Mouse (Mus musculus) olfactory bulb, adult 2 months (tissue): ENCODE results near the gene H2afj.

Source experiments
- CTCF ChIP-seq: fragments of 200-500 bp; IDR thresholded peaks from 2 replicates; pipeline ENCODE4 v1.5.1; 2012; ENCODE audit warnings: low read depth, mild to moderate bottlenecking, low read length, moderate library complexity; ENCODE audit not compliant: insufficient read depth
- POLR2A ChIP-seq: fragments of 200-500 bp; IDR thresholded peaks from 2 replicates; pipeline ENCODE4 v1.6.1; 2012; ENCODE audit warnings: mild to moderate bottlenecking, low read depth, low read length, moderate library complexity; ENCODE audit not compliant: insufficient read depth

DNA sequence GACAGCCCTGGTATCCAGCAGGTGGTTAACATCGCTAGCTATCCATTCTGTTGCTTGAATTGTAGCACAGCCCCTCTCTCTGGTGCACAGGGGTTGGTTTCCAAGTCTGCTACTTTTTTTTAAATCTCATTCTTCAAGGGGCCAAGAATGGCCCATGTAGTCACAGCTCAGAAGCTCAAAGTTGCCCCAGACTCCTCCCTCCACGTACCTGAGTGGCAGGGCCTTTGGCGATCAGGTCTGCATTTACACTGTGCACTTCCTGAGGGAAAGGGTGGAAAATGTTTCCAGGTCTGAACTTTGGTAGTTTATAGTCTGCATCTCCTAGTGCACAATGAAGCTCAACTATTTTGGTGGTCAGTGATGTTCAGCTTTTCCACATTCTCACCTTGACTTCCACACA is 39.2 kb downstream of the H2afj start:
- TF ChIP-seq CTCF = no peak
- TF ChIP-seq POLR2A = no peak
